Mouse (Mus musculus) layer of hippocampus, postnatal 36 days (tissue): Measurements from ENCODE around the gene Klkb1. TPM values are rescaled to one million over a fixed set of nuclear protein-coding genes. Genes with fewer than 3 reads are reported as not detected.
"Not testable (repeated sequence)": the region's sequence is repeated elsewhere in the genome, so short reads cannot be mapped to it uniquely, and the experiment has no call there.

Experiments used
- DNase-seq, 2 experiments: peaks; one replicate each; pipeline ENCODE4 v3.0.0; 2022
- total RNA-seq, 2 experiments: library from RNA; stranded (reverse); gene quantifications; 2 replicates each; pipeline ENCODE4 v1.2.3; 2021

The Klkb1 gene
- total RNA-seq, result not detected

DNA sequence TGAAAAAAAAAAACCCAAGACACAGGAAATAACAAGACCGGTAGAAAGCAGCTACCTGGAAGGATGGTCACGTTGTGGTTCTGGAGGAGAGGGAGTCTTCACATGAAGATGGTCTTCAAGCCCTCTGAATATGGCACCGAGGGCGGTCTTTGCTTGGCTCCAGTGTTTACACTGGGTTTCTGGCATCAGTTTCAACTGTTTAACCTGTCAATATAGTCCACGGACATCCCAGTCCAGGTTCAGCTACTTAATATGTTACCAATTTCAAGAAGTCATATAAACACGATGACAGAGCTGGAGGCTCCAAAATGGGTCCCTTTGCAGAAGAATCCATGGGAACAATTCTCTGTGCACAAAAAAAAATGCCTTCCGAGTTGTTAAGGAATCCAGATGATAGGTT is at the start of gene Klkb1:
Klkb1 (minus strand) TSS at position 173 of the 400 bp plus-strand sequence.
- DNase-seq, result no peak

GRCm38 (mm10) chr8:45344298-45344697 is 49.6 kb upstream of the Klkb1 start:
- no peak for DNase-seq

GRCm38 (mm10) chr8:45341630-45342628 is 47.3 kb upstream of the Klkb1 start:
- DNase-seq, result no peak

DNA sequence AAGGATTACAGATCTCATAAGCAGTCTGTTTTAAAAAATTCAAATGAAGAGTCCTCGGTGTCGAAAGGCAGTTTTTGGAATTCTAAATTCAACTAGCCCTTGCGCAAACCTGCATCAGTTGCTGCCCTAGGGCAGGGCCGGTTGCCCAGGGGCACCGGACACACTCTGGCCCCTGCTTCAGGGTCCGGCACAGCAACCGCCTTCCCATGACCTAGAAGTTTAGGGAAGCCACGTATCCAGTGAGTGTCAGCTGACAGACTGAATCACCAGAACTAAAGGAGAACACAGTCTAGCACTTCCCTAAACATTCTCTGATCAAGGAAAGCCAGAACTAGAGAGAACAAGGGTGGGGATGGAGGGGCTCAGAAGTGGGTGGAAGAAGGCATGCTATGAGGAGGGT is 38.8 kb upstream of the Klkb1 start:
- peak in 1 of 2 experiments; percentile 1 for DNase-seq

- peak; percentile 39 to 54 for DNase-seq
These were observed 38.2 kb upstream of the Klkb1 start, which contains the start of gene Cyp4v3 for GRCm38 (mm10) chr8:45332685-45333409. Gene Cyp4v3 (minus strand): TSS chr8:45333216.

DNA sequence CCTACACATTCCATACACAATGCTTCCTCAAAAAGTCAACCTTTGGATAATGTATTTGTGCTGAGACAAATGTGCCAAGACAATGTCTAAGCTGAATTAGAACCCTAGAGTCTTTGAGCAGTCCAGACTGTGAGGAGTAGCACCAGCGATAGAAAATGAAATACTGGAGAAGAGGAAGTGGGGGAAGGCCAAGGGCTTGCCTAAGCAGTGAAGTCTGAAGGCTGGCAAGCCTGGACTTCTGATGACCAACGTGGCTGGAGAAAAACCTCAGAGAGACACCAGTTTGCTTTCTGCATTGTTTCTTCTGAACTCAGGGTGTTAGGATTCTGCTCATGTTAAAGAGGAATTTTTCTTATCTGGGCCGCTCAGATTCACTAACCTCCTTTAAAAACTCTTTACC is 36.2 kb upstream of the Klkb1 start:
- DNase-seq, result no peak

GRCm38 (mm10) chr8:45329206-45329980 is 34.7 kb upstream of the Klkb1 start:
- no peak for DNase-seq

- DNase-seq, result not testable (repeated sequence)
These were observed 32.4 kb upstream of the Klkb1 start for GRCm38 (mm10) chr8:45327076-45327475.

DNA sequence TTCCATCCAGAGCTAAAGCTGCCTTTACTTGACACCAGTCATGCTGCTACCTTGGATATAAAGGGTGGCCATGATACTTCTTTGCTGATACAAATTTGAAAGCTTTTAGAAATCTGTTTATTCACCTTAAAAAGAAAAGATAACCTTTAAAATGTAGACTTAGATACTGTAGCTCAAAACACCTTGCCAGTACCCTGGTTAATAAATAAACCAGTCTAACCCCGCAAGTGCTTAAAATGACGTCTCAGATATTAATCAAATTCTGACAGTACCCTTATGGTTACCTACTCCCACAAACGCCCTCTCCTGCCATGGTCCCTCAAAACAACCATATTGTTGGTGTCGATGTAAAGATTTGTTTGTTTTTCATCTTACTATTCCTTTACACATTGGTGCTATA is 29.5 kb upstream of the Klkb1 start:
- DNase-seq, result no peak

DNA sequence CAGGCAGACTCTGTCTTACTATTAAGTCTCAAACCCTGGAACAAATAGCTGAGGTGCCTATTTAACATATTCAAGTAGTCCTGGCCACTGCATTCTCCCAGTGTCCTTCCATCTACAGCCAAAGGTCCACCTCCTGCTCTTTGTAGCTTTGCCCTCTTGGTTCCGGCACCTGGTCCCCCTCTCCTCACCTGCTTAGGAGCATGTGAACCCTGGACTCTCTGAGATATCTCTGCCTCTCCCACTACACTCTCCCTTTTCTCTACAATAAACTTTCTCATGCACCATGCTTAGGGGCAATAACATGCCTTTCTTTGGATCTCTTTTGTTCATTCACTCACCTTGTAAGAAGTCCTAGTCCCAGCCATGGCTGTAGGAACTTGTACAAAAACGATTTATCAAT is 26.7 kb upstream of the Klkb1 start:
- no peak for DNase-seq

DNA sequence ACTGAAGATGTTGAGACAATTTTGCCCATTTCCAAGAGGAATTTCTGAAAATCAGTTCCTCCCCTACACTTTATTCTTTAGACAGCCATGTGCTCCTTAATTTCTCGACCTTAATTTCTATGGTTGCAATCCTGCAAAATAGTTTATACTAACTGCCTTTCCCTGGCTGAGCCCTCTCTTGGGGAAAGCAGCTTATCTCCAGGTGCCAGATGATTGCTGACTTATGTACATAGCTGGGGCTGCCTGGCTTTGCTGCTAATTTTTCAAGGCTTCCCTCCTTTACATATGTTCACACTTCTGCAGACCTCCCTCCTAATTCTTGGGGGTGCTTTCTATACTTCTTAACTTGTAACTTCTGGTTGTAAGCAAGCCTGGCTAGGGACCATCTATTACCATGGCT is 26.3 kb upstream of the Klkb1 start:
- DNase-seq, result no peak

DNA sequence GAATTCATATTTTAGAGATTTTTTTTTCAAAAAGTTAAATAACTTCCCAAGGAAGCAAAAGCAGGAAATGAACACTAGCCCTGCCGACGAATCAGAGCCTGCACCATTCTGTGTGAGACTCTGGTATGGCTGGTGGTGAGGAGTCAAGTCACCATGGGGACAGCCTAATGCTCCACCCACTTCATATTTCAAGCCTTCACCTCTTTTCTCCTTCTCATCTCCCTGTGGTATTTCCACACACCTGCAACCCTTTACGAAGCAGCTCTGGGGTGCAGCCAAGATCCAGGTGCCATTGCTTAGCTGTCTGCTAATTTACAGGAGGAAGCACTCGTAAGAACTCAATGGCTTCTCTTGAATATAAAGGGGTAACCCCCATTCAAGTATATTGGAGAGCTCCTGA is 16.3 kb upstream of the Klkb1 start:
- DNase-seq, result no peak

DNA sequence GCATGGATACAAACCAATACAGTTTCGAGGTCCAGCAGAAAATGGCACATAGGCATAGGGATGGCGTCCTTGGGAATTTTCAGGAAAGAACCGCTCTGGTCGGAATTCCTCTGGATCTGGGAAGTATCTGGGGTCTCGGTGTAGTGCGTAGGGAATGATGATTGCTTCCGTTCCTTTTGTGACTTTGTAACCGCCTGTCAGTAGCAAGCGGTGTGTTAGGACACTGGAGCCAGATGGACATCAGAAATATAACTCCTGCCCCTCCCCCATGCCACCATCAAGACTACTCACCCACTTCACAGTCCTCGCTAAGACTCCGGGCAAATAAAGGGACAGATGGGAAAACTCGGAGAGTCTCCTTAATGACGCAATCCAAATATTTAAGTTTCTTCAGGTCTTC is 13.7 kb upstream of the Klkb1 start, which contains the start of gene Gm45753:
Gm45753 (minus strand) TSS at position 101 of the 400 bp plus-strand sequence.
- no peak for DNase-seq

DNA sequence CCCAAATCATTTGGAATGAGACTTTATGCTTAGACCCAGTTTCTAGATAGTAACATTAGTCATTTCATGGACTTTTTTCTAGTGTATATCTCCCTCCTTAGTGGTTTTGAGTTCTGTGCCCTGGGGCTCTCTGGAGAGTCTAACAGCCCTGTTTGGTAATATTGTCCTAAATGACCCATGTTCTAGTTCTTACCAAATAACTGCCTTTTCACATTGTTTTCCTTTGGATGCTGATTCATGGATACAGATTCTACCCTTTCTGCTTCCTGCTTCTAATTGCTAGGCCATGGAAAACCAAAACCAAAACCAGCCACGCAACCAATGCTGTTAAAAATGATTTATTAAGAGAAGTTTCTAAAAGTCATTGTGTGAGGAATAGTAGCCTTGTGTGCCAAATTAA is 10.8 kb upstream of the Klkb1 start:
- DNase-seq, result no peak

- no peak for DNase-seq
These were observed 9.7 kb upstream of the Klkb1 start for GRCm38 (mm10) chr8:45304354-45304753.

- peak in 1 of 2 experiments; percentile 7 for DNase-seq
These were observed 7.7 kb upstream of the Klkb1 start for GRCm38 (mm10) chr8:45302390-45302789.

- DNase-seq, result no peak
These were observed 617 bp upstream of the Klkb1 start for GRCm38 (mm10) chr8:45295276-45295675.

DNA sequence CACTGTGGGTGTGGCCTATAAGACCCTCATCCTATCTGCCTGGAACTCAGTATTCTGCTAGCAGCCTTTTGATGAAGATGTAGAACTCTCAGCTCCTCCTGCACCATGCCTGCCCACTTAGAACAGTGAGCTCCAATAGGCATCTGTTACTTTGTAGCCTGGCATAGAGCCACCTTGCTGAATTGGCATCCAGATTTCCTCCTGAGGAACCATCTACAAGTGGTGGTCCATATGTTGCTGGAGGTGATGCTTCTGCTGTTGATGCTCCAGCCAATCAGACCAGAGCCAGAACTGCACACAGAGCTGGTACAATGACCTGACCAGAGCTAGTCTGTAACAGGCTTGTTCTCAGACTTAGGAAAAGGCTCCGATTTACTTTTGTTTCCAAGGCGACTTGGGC is 2.9 kb downstream of the Klkb1 start:
- DNase-seq, result peak; percentile 59 to 64

DNA sequence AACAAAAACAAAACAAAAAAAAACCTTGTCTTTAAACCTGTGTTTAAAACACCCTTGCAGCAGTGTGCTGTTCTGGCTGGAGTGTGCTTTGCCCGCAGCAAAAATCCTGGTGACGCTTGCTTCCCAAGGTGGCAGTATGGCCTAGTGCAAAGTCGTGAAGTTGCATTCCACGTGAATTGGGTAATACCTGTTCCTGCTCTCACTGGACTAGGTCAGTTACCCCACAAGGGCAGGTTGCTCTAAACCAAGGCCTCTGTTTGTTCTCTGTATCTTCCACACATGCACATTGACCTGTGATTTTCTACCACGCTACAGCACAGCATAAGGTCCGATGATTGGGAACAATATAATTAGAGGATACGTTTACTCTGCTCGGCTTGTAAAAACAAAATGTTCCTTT is 13.0 kb downstream of the Klkb1 start:
- DNase-seq, result no peak

- no peak for DNase-seq
These were observed 17.2 kb downstream of the Klkb1 start for GRCm38 (mm10) chr8:45277453-45277852.

DNA sequence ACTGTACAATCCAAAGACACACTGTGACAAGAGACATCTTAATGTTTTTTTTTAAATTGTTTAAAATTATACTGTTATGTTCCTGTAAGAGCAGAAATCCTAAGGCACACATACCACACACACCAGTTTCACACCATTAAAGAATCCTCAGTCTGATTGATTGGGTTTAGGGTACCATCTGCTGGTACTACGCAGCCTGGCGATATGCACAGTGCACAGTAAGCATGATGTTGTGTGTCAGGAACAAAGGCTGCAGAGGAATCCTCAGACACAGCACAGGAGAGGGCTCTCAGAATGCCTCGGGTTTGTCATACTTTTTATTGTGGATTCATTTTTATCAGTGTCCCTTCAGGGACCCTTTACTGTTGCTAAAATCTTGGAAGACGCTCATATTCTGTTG is 20.3 kb downstream of the Klkb1 start:
- DNase-seq, result no peak

- DNase-seq, result no peak
These were observed 25.6 kb downstream of the Klkb1 start for GRCm38 (mm10) chr8:45269056-45269455.

DNA sequence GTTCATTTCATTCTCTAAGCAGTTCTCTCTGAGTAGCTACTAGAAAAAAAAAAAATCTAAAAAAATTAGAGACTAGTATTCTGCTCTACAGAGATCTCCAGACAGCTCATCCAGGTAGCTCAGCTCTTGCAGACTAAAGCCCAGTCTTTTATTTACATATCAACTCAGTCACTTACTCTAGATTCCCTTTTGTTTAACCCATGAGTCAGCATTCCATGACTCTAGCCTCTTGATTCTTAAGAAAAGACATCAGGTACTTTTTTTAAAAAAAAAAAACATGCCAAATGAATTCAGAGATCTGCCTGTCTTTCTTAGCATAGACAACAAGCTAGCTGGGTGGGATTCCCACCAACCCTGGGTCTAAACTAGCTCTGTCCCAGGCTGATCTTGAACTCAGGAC is 26.2 kb downstream of the Klkb1 start:
- no peak for DNase-seq
